Mouse (Mus musculus) liver, embryonic 14 days (tissue): ENCODE data around the gene Praf2. TPM values are rescaled to one million over a fixed set of nuclear protein-coding genes. Genes with fewer than 3 reads are reported as not detected.

Experiments
- polyA plus RNA-seq: library from polyadenylated mRNA; depleted of rRNA; stranded (reverse); fragments of >200 nt; gene quantifications from 2 replicates; pipeline ENCODE4 v1.2.3, GENCODE M21; 2012; rRNA removed

Gene Praf2
- polyA plus RNA-seq, result 3.9 and 4.5 TPM in 2 replicates

DNA sequence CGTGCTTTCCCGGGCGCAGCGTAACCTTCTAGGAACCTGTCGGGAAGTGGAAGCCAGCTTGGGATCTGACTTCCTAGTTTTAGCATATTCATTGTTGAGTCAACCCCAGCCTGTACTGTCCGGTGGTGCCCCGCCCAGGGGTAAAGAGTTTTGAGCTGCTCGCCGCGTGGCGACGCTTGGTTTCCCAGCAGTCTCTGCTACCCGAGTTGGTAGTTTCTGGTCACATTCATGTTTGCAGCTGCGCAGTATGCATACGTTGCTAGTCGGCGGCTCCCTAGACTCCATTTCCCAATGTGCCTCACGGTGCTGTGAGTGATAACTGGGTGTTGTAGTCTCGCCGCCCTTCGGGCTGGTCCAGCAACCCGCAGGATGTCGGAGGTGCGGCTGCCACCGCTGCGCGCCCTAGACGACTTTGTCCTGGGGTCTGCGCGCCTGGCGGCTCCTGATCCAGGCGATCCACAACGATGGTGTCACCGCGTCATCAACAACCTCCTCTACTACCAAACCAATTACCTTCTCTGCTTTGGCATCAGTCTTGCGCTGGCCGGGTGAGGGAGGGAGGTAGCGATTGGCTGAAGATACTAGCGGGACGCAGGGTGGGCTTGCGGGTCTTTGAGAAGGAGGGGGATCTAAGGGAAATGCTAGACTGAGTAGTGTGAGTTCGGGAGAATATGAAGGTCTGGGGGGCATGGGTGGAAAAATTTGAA lies at the start of gene Praf2:
Gene Praf2 (plus strand): TSS at position 225 of the 707 bp plus-strand sequence.

DNA sequence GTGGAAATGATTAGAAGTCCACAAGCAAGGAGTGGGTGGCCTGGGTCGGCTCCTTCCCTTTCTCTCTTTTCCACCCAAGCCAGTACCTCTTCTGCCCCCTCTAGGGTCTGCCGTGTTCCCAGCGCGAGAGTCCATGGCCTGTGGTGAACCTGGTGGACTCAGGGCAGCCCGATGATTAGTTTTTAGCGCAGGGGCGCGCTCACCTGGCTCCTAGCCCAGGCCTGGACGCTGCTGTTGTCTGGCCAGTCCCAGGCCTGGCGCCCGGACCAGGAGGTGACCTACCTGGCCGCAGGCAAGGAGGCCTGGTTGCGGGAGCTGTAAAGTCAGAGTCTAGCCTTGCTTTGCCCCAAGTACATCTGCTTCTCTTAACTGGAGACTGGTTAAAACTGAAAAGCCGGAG lies 47.4 kb upstream of the Praf2 start, which contains the start of gene Magix:
Gene Magix (minus strand): TSS at position 388 of the 400 bp plus-strand sequence.

DNA sequence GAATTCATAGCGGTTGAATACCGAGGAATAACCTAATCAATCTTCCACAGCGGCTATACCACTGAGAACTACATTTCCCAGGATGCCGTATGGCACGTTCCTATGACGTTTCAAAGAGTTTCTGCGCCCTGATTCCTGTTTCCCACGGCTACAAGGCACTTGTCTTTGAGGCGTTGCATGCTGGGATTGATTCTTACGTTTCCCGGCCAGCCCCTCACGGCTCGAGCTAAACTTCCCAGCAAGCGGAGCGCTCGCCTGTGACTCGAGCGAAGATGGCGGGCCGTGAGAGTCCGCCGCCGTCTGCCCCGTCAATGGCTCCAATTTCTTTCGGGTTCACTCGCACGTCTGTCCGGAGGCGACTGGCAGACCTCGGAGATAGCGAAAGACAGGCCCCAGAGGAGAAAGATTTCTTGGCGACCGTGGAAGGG lies 31.3 kb upstream of the Praf2 start, which contains the start of gene Gpkow:
Gene Gpkow (plus strand): TSS at position 178 of the 428 bp plus-strand sequence.

GRCm38 (mm10) chrX:7714135-7714899 lies 13.9 kb upstream of the Praf2 start, which contains the start of gene Wdr45:
Wdr45 (plus strand) TSS chrX:7714333.

GRCm38 (mm10) chrX:7721514-7722281 lies 6.5 kb upstream of the Praf2 start, which contains the start of gene Gm45208:
Gm45208 (plus strand) TSS chrX:7722245.

GRCm38 (mm10) chrX:7750432-7751116 lies 22.3 kb downstream of the Praf2 start, which contains the start of gene Ccdc120:
Ccdc120 (minus strand) TSS chrX:7750905.

DNA sequence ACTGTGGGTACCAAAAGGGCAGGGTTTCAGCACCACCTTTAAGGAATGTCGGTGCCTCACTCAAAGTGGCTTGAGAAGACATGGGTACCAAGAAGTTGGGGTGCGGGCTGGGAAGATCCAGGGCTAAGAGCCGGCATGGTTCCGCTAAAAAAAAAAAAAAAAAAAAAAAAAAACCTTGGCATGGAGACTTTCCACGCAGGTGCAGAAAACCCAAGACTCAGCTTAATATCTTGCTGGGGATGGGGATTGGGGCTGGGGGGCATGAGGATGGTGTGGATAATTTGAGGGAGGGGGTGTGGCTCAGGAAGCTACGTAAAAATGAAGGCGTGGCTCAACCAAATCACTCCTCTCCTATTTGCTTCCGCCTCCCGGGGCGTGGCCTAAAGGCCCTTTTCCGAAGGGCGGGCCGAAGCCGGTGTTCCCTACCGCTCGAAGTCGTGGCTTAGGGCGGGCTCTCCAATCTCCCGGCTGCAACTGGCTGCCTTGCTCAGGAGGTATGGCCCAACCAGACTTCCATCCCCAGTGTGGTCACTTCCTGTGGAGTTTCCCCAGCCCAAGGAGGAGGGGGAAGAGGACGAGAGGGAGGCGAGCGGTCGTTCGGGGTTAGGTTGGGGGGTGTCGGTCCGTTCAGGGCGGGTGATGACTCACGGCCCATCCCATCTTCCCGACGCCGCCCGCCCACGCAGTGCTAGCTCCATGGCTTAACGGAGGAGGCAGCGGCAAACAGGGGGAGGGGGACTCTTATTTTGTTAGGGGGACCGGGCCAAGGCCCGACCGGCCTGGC lies 34.1 kb downstream of the Praf2 start, which contains the start of gene Tfe3:
Gene Tfe3 (plus strand): TSS at position 424 of the 784 bp plus-strand sequence.

Other genes starting within 250 kb of the Praf2 start
- not detected in 2 replicates for gene Foxp3, start 154.8 kb upstream of the Praf2 start, polyA plus RNA-seq
- 0.34 and 0.36 TPM in 2 replicates for gene Ppp1r3f, start 154.2 kb upstream of the Praf2 start, polyA plus RNA-seq
- 7.7 and 9.4 TPM in 2 replicates for gene Ccdc22, start 122.9 kb upstream of the Praf2 start, polyA plus RNA-seq
- 0.03 and 0.05 TPM in 2 replicates for gene Cacna1f, start 121.4 kb upstream of the Praf2 start, polyA plus RNA-seq
- gene Syp, start 90.0 kb upstream of the Praf2 start, polyA plus RNA-seq, result 0.44 and 0.45 TPM in 2 replicates
- gene Prickle3, start 71.2 kb upstream of the Praf2 start, polyA plus RNA-seq, result 1.2 and 1.3 TPM in 2 replicates
- 24.8 and 27.6 TPM in 2 replicates for gene Plp2, start 57.0 kb upstream of the Praf2 start, polyA plus RNA-seq
- gene Magix, start 47.2 kb upstream of the Praf2 start, polyA plus RNA-seq, result 0.03 and 0.07 TPM in 2 replicates
- 7.1 and 8.1 TPM in 2 replicates for gene Gpkow, start 31.3 kb upstream of the Praf2 start, polyA plus RNA-seq
- gene Wdr45, start 14.1 kb upstream of the Praf2 start, polyA plus RNA-seq, result 12.3 and 12.8 TPM in 2 replicates
- gene Gm45208, start 6.2 kb upstream of the Praf2 start, polyA plus RNA-seq, result 0.12 and 0.20 TPM in 2 replicates
- 1.3 TPM in 2 replicates for gene Ccdc120, start 22.5 kb downstream of the Praf2 start, polyA plus RNA-seq
- gene Tfe3, start 34.1 kb downstream of the Praf2 start, polyA plus RNA-seq, result 3.6 and 5.0 TPM in 2 replicates
- gene Gripap1, start 61.3 kb downstream of the Praf2 start, polyA plus RNA-seq, result 30.3 and 32.3 TPM in 2 replicates
- 0.31 and 0.43 TPM in 2 replicates for gene Kcnd1, start 93.8 kb downstream of the Praf2 start, polyA plus RNA-seq
- 24.6 and 36.1 TPM in 2 replicates for gene Otud5, start 112.9 kb downstream of the Praf2 start, polyA plus RNA-seq
- gene Pim2, start 149.8 kb downstream of the Praf2 start, polyA plus RNA-seq, result 2.7 and 3.1 TPM in 2 replicates
- 12.3 and 14.3 TPM in 2 replicates for gene Slc35a2, start 155.6 kb downstream of the Praf2 start, polyA plus RNA-seq
- 48.7 and 50.7 TPM in 2 replicates for gene Pqbp1, start 170.8 kb downstream of the Praf2 start, polyA plus RNA-seq
- 17.0 and 19.4 TPM in 2 replicates for gene Timm17b, start 170.9 kb downstream of the Praf2 start, polyA plus RNA-seq
- not detected in 2 replicates for gene Gm10491, start 179.4 kb downstream of the Praf2 start, polyA plus RNA-seq
- not detected in 2 replicates for gene Gm10490, start 181.1 kb downstream of the Praf2 start, polyA plus RNA-seq
- 0.01 and 0.02 TPM in 2 replicates for gene Pcsk1n, start 191.4 kb downstream of the Praf2 start, polyA plus RNA-seq
- not detected in 2 replicates for gene Eras, start 200.2 kb downstream of the Praf2 start, polyA plus RNA-seq
- 10.6 and 11.4 TPM in 2 replicates for gene Hdac6, start 219.4 kb downstream of the Praf2 start, polyA plus RNA-seq
- gene Gata1, start 249.6 kb downstream of the Praf2 start, polyA plus RNA-seq, result 97.0 and 119 TPM in 2 replicates